Mouse (Mus musculus) brain, embryonic 18.5 days (tissue): ENCODE data around the gene Arhgap6.

Source experiments
- DNase-seq: peaks from one replicate; pipeline ENCODE4 v3.0.0-alpha.2; 2012; ENCODE audit warnings: low read depth, low spot score

The Arhgap6 gene

DNA sequence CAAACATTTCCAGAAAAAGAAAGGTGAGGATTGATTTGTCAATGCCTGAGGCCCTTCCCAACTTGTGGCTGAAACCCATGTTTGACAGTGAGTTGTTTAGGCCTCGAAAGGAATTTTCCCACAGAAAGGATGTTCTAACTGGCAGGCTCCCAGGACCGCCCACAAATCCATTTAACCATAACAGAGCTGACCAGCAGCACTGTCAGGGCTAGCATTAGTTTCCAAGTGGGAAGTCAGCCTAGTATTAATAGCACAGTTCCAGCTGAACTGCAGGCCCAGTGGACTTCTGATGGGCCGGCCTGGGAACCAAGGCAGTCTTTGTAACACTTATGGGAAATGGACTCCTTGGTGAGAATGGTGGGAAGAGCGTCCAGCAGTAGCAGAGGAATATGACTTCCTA lies 317.8 kb downstream of the Arhgap6 start:
- no peak for DNase-seq

DNA sequence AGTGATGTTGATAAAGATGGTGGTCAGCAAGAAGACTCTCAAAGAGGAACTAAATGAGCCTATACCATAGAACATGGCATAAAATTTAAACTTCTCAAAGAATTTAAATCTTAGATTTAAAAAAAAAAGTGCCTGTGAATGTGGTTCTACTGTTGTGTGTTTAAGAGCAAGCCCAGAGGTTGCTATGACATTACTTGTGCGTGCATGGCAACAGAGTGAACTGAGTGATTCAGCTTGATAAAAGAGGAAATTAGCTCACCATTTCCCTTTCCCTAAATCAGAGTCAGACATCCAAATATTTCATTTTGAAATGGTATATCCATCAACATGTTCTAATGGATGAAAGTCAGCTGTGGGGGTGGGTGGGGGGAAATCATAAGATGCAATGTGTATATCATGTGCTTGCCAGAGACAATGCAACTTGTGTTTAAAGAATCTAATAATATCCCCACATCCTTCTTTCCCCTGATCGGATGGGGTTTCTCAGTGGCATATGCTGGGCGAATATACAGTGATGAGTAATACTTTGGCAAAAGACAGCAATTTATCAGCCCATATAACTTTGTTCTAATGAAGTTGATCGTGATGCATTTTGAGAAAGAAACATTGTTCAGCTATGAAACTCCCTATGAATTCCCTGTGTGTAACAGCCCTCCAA lies 328.3 kb downstream of the Arhgap6 start:
- no peak for DNase-seq

DNA sequence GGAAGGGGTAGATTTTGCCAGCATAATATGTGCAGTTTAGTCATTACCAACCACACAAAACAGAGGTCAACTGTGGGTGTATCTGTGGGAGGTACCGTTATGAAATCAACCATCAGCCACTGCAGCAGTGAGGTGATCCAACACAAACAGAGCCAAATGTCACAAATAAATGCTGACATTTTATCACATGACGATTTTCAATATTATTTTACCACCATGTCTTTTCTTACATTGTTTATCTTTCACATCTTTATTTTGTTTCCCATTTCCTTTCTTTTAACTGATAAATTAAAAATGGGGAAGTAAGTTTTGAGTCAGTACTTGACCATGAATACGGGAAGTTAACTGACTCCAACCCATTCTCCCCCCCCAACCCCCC lies 328.9 kb downstream of the Arhgap6 start:
- DNase-seq = no peak

DNA sequence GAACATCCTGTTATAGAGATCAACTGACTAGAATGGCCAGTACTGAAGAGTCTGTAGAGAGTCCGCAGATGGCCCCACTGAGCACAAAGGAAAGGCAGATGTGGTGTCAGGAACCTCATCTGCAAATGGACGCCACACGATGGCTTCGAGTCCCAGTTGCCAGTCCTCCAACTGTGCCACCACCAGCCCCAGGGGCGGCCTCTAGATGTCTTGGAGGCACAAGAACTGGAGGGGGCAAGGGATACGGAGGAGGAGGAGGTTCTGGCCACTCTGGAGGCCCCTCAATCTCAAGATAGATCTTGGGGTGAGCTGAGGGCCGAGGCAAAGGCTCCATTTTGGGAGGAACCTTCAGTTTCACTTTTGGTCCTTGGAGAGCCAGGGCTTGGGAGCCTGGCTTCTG lies 344.9 kb downstream of the Arhgap6 start:
- DNase-seq = no peak

DNA sequence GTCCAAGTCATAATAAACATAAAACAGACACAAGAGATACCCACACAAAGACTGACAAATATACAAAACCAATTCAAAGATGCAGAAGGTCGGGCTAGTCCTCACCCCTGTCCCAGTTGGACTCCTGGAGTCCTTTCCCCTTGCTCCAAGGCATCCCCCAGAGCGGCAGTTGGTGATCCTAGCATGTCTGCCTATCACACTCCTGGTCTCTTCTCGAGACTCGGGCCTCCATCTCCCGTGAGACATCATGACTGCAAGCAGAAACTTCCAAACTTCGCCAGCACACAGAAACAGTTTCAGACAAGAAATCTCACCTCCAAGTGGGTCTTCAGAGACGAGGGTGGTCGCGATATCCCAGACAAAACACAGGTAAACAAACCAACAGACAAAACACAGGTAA lies 345.6 kb downstream of the Arhgap6 start:
- no peak for DNase-seq

DNA sequence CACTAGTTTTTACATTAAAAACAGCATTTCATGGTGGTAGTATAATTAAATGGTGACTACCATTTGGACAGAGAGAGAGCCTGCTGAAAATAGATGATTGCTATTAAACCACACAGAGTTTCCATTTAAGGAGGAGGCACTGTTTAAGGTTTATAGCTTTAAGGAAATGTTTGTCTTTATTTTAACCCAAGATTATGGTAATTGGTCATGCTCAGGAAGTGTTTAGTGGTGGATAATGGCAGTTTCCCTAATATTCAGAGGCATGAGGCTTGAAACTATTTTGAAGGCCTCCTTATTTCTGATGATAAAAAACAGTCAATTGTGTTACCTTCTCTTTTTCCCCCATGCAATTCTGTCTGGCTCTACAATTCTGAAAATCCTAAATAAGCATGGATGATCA lies 358.9 kb downstream of the Arhgap6 start:
- no peak for DNase-seq

DNA sequence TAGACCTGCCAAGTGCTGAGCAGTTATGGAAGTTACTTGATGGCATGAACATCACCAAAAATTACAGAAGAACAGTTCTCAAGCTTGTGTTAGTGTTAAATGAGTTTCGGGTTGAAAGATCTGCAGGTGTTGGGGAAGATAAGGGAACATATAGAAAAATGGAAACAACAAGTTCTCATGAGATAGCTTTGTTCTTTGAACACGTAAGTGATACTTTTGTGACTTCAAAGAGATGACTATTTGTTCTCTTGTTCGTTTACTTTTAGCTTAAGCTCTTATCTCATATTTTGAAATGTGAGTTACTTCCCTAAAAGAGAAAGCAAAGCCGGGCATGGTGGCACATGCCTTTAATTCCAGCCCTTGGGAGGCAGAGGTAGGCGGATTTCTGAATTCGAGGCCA lies 363.5 kb downstream of the Arhgap6 start:
- no peak for DNase-seq

DNA sequence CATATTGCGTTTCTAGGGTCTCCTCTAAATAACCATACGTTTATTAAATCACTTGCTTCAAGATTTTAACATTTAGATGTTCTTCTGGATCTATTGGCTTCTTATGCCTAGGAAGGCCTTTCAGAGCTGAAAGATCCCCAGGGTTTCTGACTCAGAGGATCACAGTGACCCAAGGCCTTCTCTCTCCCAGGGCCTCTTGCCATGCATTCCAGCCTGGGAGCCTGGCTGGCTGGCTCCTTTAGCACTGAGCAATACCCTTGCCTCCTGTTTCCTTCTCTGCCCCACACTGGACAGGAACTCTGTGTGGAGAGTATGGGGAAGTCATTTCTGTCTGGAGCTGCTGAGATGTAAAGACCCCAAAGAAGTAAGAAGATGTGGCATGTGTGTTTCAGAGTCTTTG lies 376.1 kb downstream of the Arhgap6 start:
- no peak for DNase-seq

DNA sequence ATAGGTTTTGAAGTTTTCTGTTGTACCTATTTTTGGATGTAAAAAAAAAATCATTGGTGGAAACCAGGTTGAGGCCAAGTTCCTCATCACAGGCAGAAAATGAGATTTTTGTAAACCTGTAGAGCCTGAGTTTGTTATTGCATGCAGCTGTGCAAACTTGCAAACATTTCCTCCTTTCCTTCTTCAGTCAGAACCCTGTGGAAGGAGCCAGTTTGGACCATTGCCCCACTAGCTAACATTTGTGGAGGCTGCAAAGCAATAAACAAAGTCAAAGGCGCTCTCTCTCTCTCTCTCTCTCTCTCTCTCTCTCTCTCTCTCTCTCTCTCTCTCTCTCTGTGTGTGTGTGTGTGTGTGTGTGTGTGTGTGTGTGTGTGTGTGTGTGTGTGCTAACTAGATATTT lies 378.9 kb downstream of the Arhgap6 start:
- DNase-seq = no peak

DNA sequence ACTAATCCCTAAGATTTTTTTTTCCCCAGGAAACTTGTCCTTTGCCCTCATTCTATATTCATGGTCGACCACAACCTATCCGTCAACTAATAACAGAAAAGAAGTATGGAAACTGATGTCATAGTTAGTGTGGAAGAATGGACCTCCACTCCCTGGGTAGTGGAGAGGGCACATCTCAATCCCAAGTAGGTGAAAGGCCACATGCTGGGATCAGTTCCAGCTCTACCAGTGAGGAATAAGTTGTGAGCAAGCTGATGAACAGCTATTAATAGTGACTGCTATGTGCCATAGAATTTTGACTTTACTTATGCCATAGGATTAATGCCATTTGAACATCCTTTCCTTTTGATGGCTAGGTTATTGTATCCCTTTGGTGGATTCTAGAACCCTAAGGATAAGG lies 383.7 kb downstream of the Arhgap6 start:
- no peak for DNase-seq

DNA sequence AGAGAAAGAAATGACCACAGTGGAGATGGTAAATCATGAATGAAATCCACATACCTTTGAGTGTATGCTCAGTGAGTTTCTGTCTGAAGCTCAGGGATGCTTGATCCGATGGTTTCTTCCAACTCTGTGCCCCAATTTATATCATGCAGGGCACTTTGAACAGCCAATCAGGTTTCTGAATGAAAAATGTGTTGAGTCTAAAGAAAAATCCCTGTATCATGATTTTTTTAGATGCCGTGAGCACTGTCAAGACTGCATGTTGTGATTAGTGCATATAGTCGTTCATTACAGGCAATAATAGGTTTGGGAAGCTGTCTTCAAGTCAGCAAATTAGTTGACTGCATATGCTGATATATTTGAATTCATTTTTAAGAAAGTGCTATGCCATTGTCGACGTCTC lies 392.2 kb downstream of the Arhgap6 start, which contains the start of gene Amelx:
Gene Amelx (minus strand): TSS at position 101 of the 400 bp plus-strand sequence.
- DNase-seq = no peak

DNA sequence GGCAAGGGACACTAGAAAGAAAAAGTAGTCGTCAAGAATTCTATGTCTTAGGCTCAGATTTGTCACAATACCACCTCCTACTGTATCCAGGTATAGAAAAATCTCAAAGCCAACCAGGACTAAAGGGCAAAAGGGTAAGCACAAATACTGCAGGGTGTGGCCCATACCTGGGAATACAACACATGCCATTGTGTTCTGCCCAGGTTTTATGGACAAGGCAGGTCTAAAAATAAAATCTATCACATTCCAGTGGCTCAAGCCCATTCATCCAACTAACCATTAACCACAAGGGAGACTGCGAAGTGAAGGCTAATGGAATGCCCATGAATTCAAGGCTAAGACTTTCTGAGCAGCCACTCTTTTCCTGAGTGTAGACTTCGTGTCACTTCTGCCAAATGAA lies 415.1 kb downstream of the Arhgap6 start:
- no peak for DNase-seq

DNA sequence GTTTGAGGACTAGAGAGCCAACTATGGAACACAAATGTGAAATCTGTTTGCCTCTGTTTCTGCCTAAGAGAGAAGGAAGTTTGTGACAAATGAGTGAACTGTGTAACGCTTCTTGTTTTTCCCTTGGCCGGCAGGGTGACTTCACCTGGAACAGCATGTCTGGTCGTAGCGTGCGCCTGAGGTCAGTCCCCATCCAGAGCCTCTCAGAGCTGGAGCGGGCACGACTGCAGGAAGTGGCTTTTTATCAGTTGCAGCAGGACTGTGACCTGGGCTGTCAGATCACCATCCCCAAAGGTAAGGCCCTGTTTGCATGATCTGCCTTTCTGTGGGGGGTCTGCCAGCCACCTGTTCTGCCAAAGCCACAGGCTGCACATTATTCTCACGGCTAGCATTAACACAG lies 425.2 kb downstream of the Arhgap6 start:
- DNase-seq = no peak

DNA sequence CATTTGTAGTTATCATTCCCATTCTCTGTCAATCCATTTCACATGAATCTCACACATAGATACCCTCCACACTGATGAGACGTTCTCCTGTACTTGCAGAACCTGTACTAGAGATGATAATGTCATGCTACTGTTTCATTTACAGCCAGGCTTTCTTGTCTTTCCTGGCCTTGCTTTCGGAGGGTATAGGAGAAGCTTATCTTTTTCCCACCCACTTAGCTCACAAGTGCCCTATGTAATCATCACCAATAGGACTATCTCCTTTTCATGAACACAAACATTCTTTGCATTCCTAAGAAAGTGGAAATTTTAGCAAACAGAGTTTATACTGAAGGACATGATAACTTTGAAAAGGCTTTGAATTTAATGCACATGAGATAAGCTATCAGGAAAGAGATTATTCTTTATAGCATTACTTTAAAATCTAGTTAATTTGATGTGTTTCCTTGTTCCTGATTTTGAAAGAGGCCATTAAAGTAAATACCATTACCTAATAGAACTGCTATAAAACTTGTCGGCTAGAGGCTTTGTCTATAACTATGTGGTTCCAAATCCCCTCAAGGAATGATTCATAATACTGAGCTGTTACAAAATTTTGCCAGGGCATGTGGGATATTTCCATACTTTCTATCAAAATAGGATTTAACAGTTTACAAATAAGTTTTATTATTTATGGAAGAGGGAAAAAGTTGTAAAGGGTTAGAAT lies 427.6 kb downstream of the Arhgap6 start:
- DNase-seq = no peak

DNA sequence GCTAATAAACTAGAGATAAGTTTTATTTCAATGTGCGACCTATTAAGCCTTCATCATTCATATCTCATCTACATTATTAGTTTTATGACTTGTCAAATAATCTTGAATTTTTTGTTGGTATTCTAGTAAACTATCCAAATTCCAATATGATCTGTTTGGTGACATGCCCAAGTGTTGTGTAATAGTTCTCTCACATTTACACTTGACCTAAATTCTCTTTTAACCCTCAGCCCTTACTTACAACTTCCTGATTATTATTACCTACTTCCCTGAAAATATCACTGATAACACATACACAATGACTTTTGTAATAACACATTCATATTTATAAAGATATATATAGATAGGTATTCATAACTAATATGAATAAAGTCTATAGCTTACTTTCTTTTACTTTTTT lies 461.0 kb downstream of the Arhgap6 start:
- no peak for DNase-seq

DNA sequence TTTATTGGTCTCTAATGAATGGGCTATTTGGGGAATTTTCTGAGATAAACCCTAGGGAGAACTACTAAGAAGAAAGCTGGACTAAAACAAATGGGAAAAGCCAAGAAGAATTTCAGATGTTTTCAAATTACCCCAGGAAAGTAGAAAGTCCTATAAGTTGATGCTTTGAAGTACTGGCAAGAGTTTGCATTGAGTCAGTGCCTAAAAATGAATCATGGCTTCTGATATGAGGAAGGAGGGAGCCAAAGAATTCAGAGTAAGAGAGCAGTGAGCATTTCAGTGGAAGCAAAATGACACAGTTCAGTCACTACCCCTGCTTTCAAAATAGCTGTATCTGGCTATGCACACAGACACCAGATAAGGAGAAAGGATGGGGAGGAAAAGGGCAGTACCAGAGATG lies 461.8 kb downstream of the Arhgap6 start:
- DNase-seq = no peak

DNA sequence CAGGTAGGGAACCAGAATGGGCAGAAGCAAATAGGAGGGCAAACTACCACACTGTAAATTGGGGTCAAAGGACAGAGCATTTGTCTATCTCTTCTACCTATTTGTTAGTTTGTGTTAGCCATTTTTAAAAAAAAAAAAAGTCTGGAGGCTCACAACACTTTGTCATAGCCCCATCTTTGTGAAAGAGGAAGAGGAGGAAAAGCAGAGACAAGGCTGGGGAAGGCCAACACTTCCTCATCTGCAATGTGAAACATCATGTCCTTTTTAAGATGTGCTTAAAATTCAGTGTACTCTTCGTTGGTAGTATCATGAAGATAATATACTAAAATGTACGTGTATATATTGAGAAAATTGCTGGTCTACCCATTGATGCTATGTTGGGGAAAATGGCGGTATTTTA lies 466.1 kb downstream of the Arhgap6 start:
- no peak for DNase-seq

DNA sequence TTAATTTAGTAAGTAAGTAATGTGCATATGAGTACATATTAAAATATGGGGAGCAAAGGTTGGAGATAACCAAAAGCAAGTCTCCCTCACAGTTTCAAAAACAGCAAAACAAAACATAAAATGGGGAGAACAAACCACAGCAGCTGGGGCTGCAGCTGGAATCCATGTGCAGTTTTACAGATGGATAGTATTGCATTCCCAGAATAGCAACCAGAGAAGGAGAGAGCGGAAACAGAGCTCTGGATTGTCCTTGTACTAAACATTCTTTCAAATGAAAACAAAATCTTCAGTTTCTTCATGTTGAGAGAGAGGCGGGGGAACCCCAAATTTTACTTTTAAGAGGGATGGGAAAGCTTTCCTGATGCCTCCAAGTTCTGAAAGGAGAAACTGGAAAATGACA lies 467.3 kb downstream of the Arhgap6 start:
- no peak for DNase-seq

DNA sequence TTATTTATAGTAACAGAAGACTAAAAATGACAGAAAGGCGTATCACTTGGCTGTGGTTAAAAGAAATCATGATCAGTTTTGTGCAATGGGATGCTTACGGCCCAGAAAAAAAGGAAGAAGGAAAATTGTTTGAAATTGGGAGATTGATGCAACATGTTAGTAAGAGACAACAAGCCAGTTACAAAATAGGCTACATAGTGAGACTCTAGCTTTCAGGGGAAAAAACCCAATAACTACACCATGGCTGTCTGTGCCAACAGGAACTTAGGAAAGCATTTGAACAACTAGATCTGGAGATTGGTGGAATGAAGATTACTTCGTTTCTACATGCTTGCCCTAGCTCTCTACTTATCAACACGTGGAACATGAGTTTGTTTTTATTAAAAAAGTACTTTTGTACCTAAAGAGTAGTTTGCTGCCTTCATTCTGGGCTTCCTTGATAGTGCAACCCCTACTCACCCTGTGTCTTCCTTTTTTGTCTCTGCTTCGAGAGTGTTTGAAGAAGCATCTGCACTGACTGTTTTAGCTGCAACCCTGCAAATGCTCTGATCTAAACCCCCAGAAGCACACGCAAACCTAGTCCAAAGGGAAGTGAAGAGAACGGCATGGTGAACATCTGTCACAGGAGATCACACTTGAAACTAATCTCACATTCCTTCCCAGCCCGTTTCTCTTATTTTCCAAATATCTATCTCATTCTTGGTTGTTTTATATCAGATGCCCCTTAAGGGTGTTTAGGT lies 468.7 kb downstream of the Arhgap6 start:
- no peak for DNase-seq

DNA sequence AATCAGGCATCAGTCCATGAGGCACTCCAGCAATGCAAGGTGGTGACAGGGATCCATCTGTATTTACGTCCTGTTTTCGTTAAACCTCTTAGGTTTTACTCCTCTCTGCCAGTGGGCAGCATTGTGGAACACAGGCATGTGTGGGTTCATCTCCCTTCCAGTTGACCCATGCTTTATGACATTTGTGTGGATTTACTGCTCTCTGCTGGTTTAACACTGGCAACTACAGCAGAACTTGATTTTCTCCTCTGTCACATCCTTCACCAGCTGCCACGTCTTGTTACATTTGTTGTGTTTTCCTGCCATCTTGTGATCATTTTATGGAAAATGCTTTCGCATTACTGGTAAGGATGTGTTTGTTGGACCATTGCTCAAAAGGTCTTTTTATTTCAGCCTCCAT lies 504.7 kb downstream of the Arhgap6 start:
- peak; percentile 46 for DNase-seq

DNA sequence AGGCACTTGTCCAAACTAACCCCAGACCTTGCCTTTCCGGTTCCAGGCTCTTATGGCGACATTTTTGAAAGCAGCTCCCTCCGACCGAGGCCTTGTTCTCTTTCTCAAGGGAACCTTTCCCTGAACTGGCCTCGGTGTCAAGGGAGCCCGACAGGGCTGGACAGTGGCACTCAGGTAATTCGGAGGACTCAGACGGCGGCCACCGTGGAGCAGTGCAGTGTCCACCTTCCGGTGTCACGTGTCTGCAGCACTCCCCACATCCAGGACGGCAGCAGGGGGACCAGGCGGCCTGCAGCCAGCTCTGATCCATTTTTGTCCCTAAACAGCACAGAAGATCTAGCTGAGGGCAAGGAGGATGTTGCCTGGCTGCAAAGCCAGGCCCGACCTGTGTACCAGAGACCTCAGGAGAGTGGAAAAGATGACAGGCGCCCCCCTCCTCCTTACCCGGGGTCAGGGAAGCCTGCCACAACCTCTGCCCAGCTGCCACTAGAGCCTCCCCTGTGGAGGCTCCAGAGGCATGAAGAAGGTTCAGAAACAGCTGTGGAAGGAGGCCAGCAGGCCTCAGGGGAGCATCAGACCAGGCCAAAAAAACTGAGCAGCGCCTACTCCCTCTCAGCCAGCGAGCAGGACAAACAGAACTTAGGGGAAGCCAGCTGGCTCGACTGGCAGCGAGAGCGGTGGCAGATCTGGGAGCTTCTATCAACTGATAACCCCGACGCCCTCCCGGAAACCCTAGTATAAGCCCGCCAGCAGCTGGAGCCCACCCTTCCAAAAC lies 507.6 kb downstream of the Arhgap6 start:
- no peak for DNase-seq

DNA sequence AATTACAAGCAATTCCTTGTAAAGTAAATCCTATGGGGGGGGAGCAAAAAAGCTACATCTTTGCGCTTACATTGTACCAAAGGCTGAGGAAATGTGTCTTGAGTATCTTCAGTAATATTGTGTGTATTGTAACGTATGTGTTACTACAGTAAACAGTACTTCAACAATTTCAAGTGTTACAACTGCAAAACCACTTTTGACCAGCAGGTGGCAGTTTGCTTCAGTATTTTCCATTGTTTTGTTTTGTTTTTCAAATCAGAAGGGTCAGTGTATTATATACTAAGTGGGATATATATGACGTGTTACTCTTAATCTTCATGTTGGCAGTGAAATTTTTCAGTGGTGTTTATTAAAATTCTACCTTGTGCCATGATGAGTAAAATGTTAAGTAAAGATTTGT lies 509.0 kb downstream of the Arhgap6 start:
- DNase-seq = no peak
